Mouse (Mus musculus) intestine, embryonic 15.5 days (tissue): ENCODE results near the gene Efr3b. TPM values are rescaled to one million over a fixed set of nuclear protein-coding genes. Genes with fewer than 3 reads are reported as not detected.

Source experiments
- ATAC-seq: fragments of 200-750 bp; cut with Nextera tagmentation; 2 replicates; pipeline ENCODE4 v1.8.0; 2017; ENCODE audit warnings: moderate TSS enrichment, moderate library complexity
- H3K27ac ChIP-seq: fragments of 300-500 bp; sonication (generic); 2 replicates; pipeline ENCODE4 v1.5.1; 2015; ENCODE audit warnings: mild to moderate bottlenecking, inconsistent platforms
- H3K27me3 ChIP-seq: fragments of 300-500 bp; sonication (generic); replicated peaks from 2 replicates; pipeline ENCODE4 v1.6.1; 2015; ENCODE audit warnings: inconsistent platforms
- H3K36me3 ChIP-seq: fragments of 300-500 bp; sonication (generic); 2 replicates; pipeline ENCODE4 v1.6.1; 2015; ENCODE audit warnings: inconsistent platforms
- H3K4me1 ChIP-seq: fragments of 300-500 bp; sonication (generic); replicated peaks from 2 replicates; pipeline ENCODE4 v1.6.1; 2015; ENCODE audit warnings: inconsistent platforms
- H3K4me2 ChIP-seq: fragments of 300-500 bp; sonication (generic); replicated peaks from 2 replicates; pipeline ENCODE4 v1.6.1; 2015; ENCODE audit warnings: mild to moderate bottlenecking, inconsistent platforms
- H3K4me3 ChIP-seq: fragments of 300-500 bp; sonication (generic); replicated peaks from 2 replicates; pipeline ENCODE4 v1.5.1; 2015; ENCODE audit warnings: inconsistent platforms
- H3K9ac ChIP-seq: fragments of 300-500 bp; sonication (generic); 2 replicates; pipeline ENCODE4 v1.6.1; 2015; ENCODE audit warnings: inconsistent platforms
- H3K9me3 ChIP-seq: fragments of 300-500 bp; sonication (generic); 2 replicates; pipeline ENCODE4 v1.6.1; 2016; ENCODE audit warnings: inconsistent platforms
- WGBS: fragments of 180-500 bp; shearing (Covaris S2); methylation state at CpG from one replicate; pipeline ENCODE4 v1.1.7; 2015; 5-methylcytosine and 5-hydroxymethylcytosine counted together
- polyA plus RNA-seq: library from polyadenylated mRNA; unstranded; fragments of >200 nt; fragmentation: Nextera tagmentation; extraction: Ambion mirVana; gene quantifications from 2 replicates; pipeline ENCODE4 v1.2.1, GENCODE M21; 2015

Gene Efr3b
- polyA plus RNA-seq, 1 experiment from 2014 or later: 3.0 TPM

- H3K4me1 ChIP-seq: no peaks in the 10 kb centered on the region
- H3K27ac ChIP-seq: no peak overlapping the region
- no peaks in the 10 kb centered on the region for H3K27me3 ChIP-seq
- H3K4me2 ChIP-seq: no peak overlapping the region
- H3K36me3 ChIP-seq: no peaks in the 10 kb centered on the region
- H3K4me3 ChIP-seq: no peak overlapping the region
- H3K9ac ChIP-seq: no peak overlapping the region
- WGBS: 67% methylated on average over 11 of the region's 11 CpGs
- no peak for ATAC-seq
- no peaks in the 10 kb centered on the region for H3K9me3 ChIP-seq
Observed at GRCm38 (mm10) chr12:4028516-4028915, 10.2 kb downstream of the Efr3b start.

GRCm38 (mm10) chr12:4024356-4024755 is 14.4 kb downstream of the Efr3b start:
- no peak overlapping the region for H3K4me3 ChIP-seq

GRCm38 (mm10) chr12:4023501-4023900 is 15.2 kb downstream of the Efr3b start:
- no peak for ATAC-seq
- Histone ChIP-seq H3K9me3 (no peaks in the 10 kb centered on the region), H3K27ac (no peak overlapping the region), H3K4me1 (no peaks in the 10 kb centered on the region), H3K4me2 (no peak overlapping the region), H3K27me3 (no peaks in the 10 kb centered on the region), H3K9ac (no peak overlapping the region), H3K36me3 (no peaks in the 10 kb centered on the region), H3K4me3 (no peak overlapping the region)
- WGBS: 92% methylated on average over 14 of the region's 14 CpGs

More at GRCm38 (mm10) chr12:4024356-4024755, 14.4 kb downstream of the Efr3b start:
- Histone ChIP-seq H3K4me2 (no peak overlapping the region), H3K36me3 (no peaks in the 10 kb centered on the region), H3K9me3 (no peaks in the 10 kb centered on the region), H3K27ac (no peak overlapping the region), H3K9ac (no peak overlapping the region), H3K4me1 (no peaks in the 10 kb centered on the region), H3K27me3 (no peaks in the 10 kb centered on the region)
- no peak for ATAC-seq
- WGBS: 79% methylated on average over 5 of the region's 5 CpGs

GRCm38 (mm10) chr12:4022845-4023244 is 15.9 kb downstream of the Efr3b start:
- no peaks in the 10 kb centered on the region for H3K27me3 ChIP-seq
- H3K9ac ChIP-seq: no peak overlapping the region
- WGBS: 54% methylated on average over 7 of the region's 7 CpGs
- H3K27ac ChIP-seq: no peak overlapping the region
- ATAC-seq: no peak
- H3K4me3 ChIP-seq: no peak overlapping the region
- no peak overlapping the region for H3K4me2 ChIP-seq
- no peaks in the 10 kb centered on the region for H3K9me3 ChIP-seq
- H3K36me3 ChIP-seq: no peaks in the 10 kb centered on the region
- no peaks in the 10 kb centered on the region for H3K4me1 ChIP-seq

GRCm38 (mm10) chr12:4020505-4020904 is 18.2 kb downstream of the Efr3b start:
- Histone ChIP-seq H3K4me3 (no peak overlapping the region), H3K4me2 (no peak overlapping the region), H3K4me1 (no peaks in the 10 kb centered on the region), H3K27me3 (no peaks in the 10 kb centered on the region), H3K9ac (no peak overlapping the region), H3K9me3 (no peaks in the 10 kb centered on the region), H3K27ac (no peak overlapping the region), H3K36me3 (no peaks in the 10 kb centered on the region)
- WGBS: 50% methylated on average over 8 of the region's 8 CpGs
- ATAC-seq: no peak

GRCm38 (mm10) chr12:4016321-4016720 is 22.4 kb downstream of the Efr3b start:
- Histone ChIP-seq H3K4me3 (no peak overlapping the region), H3K36me3 (no peaks in the 10 kb centered on the region), H3K27ac (no peak overlapping the region), H3K9ac (no peak overlapping the region), H3K4me1 (no peaks in the 10 kb centered on the region), H3K4me2 (no peak overlapping the region), H3K27me3 (no peaks in the 10 kb centered on the region), H3K9me3 (no peaks in the 10 kb centered on the region)
- ATAC-seq: no peak
- 46% methylated on average over 7 of the region's 7 CpGs for WGBS

GRCm38 (mm10) chr12:4015741-4016140 is 23.0 kb downstream of the Efr3b start:
- Histone ChIP-seq H3K36me3 (no peaks in the 10 kb centered on the region), H3K27me3 (no peaks in the 10 kb centered on the region), H3K4me2 (no peak overlapping the region), H3K27ac (no peak overlapping the region), H3K9me3 (no peaks in the 10 kb centered on the region), H3K4me1 (no peaks in the 10 kb centered on the region), H3K4me3 (no peak overlapping the region), H3K9ac (no peak overlapping the region)
- 63% methylated on average over 4 of the region's 4 CpGs for WGBS
- ATAC-seq: no peak

- no peak for ATAC-seq
- no peaks in the 10 kb centered on the region for H3K9me3 ChIP-seq
- WGBS: 51% methylated on average over 7 of the region's 7 CpGs
- no peaks in the 10 kb centered on the region for H3K4me1 ChIP-seq
- H3K9ac ChIP-seq: no peak overlapping the region
- H3K36me3 ChIP-seq: no peaks in the 10 kb centered on the region
- no peak overlapping the region for H3K4me2 ChIP-seq
- H3K27ac ChIP-seq: no peak overlapping the region
- no peaks in the 10 kb centered on the region for H3K27me3 ChIP-seq
- no peak overlapping the region for H3K4me3 ChIP-seq
Observed at GRCm38 (mm10) chr12:4015255-4015654, 23.5 kb downstream of the Efr3b start.

GRCm38 (mm10) chr12:4011715-4012114 is 27.0 kb downstream of the Efr3b start:
- H3K36me3 ChIP-seq: no peaks in the 10 kb centered on the region
- H3K4me3 ChIP-seq: no peak overlapping the region
- no peak overlapping the region for H3K27ac ChIP-seq
- H3K4me2 ChIP-seq: no peak overlapping the region
- WGBS: 84% methylated on average over 5 of the region's 5 CpGs
- no peaks in the 10 kb centered on the region for H3K9me3 ChIP-seq
- peaks cover 8% of the 10 kb centered on the region for H3K4me1 ChIP-seq
- no peaks in the 10 kb centered on the region for H3K27me3 ChIP-seq
- ATAC-seq: no peak
- H3K9ac ChIP-seq: no peak overlapping the region

- Histone ChIP-seq H3K27ac (no peak overlapping the region), H3K4me2 (no peak overlapping the region), H3K4me3 (no peak overlapping the region), H3K27me3 (no peaks in the 10 kb centered on the region), H3K9me3 (no peaks in the 10 kb centered on the region), H3K4me1 (peaks cover 11% of the 10 kb centered on the region), H3K36me3 (no peaks in the 10 kb centered on the region), H3K9ac (no peak overlapping the region)
- WGBS: 89% methylated on average over 4 of the region's 4 CpGs
- no peak for ATAC-seq
Observed at GRCm38 (mm10) chr12:4011301-4011700, 27.4 kb downstream of the Efr3b start.

GRCm38 (mm10) chr12:4008731-4009130 is 30.0 kb downstream of the Efr3b start:
- Histone ChIP-seq H3K9ac (no peak overlapping the region), H3K9me3 (no peaks in the 10 kb centered on the region), H3K4me3 (no peak overlapping the region), H3K36me3 (no peaks in the 10 kb centered on the region), H3K27ac (no peak overlapping the region), H3K4me1 (peaks cover 11% of the 10 kb centered on the region), H3K4me2 (no peak overlapping the region), H3K27me3 (no peaks in the 10 kb centered on the region)
- WGBS: 71% methylated on average over 12 of the region's 12 CpGs
- ATAC-seq: no peak

GRCm38 (mm10) chr12:4007766-4008165 is 30.9 kb downstream of the Efr3b start:
- ATAC-seq: peak; percentile 69
- WGBS: 36% methylated on average over 4 of the region's 4 CpGs

GRCm38 (mm10) chr12:4007181-4007580 is 31.5 kb downstream of the Efr3b start:
- H3K27ac ChIP-seq: peak overlapping the region; percentile 52; the same call in 1 of the 2 replicates

More at GRCm38 (mm10) chr12:4007766-4008165, 30.9 kb downstream of the Efr3b start:
- Histone ChIP-seq H3K4me2 (no peak overlapping the region), H3K27ac (no peak overlapping the region), H3K4me1 (peaks cover 11% of the 10 kb centered on the region), H3K27me3 (no peaks in the 10 kb centered on the region), H3K4me3 (no peak overlapping the region), H3K9me3 (no peaks in the 10 kb centered on the region), H3K36me3 (no peaks in the 10 kb centered on the region), H3K9ac (no peak overlapping the region)

More at GRCm38 (mm10) chr12:4007181-4007580, 31.5 kb downstream of the Efr3b start:
- no peak overlapping the region for H3K4me3 ChIP-seq
- WGBS: 39% methylated on average over 4 of the region's 4 CpGs
- no peaks in the 10 kb centered on the region for H3K9me3 ChIP-seq
- no peak overlapping the region for H3K9ac ChIP-seq
- H3K36me3 ChIP-seq: no peaks in the 10 kb centered on the region
- no peaks in the 10 kb centered on the region for H3K27me3 ChIP-seq
- H3K4me1 ChIP-seq: peaks cover 11% of the 10 kb centered on the region
- no peak overlapping the region for H3K4me2 ChIP-seq
- ATAC-seq: peak; percentile 47; the same call in 1 of the 2 replicates
